Mouse (Mus musculus) erythroblast, embryonic 14.5 days (primary cell): Measurements from ENCODE around the gene Hcn1.

Source experiments
- GATA1 ChIP-seq: IDR thresholded peaks from 2 replicates; pipeline ENCODE4 v1.6.1; 2012; ENCODE audit warnings: low read length, inconsistent platforms, mixed read lengths
- TAL1 ChIP-seq: IDR thresholded peaks from 3 replicates; pipeline ENCODE4 v1.6.1; 2012; ENCODE audit warnings: low read length, inconsistent platforms, mixed read lengths

GRCm38 (mm10) chr13:118021176-118021575 lies 419.1 kb downstream of the Hcn1 start:
- TF ChIP-seq GATA1 = no peak
- TF ChIP-seq TAL1 = no peak
